Mouse (Mus musculus): ENCODE data around the gene Mettl7a1.

- TF ChIP-seq GATA1 (IDR thresholded peaks at IDR 0.05; ENCODE audit: borderline replicate concordance, low read length) (no peak), FLI1 (IDR thresholded peaks at IDR 0.05; ENCODE audit: low read length) (no peak)
Measured at GRCm38 (mm10) chr15:100345484-100345883, 41.5 kb downstream of the Mettl7a1 start.
